In genomic region chr9:37655961-37656360, GRCm38 (mm10) we compare ENCODE assay signal across 9 mouse cellular contexts. TPM values are rescaled to one million over a fixed set of nuclear protein-coding genes. Genes with fewer than 3 reads are reported as not detected.
DNase-seq lines count a peak whose midpoint lies in the region; ATAC-seq lines count a peak whose summit lies in the region.
"Had no signal": no experiment of that assay in that cellular context is flagged by ENCODE, and none has a peak within 500 bp of the region (broad histone marks: within the 10 kb centered on the region; RNA-seq: fewer than 3 reads in every experiment).

No protein-coding gene starts in this region.

- peaks cover 2% of the 10 kb centered on the region; the same call in 1 of the 2 replicates for H3K4me1 ChIP-seq in lung, embryonic 15.5 days
- peaks cover 7% of the 10 kb centered on the region for H3K4me1 ChIP-seq in embryonic facial prominence, embryonic 12.5 days
- peaks cover 10% of the 10 kb centered on the region; the same call in 1 of the 2 replicates for H3K4me1 ChIP-seq in limb, embryonic 12.5 days (replicated peaks)

- peak overlapping the region; percentile 94; the same call in 1 of the 2 replicates for H3K27ac ChIP-seq in lung, embryonic 15.5 days
- no peak overlapping the region for H3K27ac ChIP-seq in embryonic facial prominence, embryonic 12.5 days
- H3K27ac ChIP-seq in limb, embryonic 12.5 days: no peak overlapping the region

- peak overlapping the region; percentile 80; the same call in 1 of the 2 replicates for H3K9ac ChIP-seq in lung, embryonic 15.5 days
- peak overlapping the region; percentile 76 for H3K9ac ChIP-seq in embryonic facial prominence, embryonic 12.5 days
- peak overlapping the region; percentile 73; the same call in 1 of the 2 replicates for H3K9ac ChIP-seq in limb, embryonic 12.5 days (replicated peaks)

- no peak for DNase-seq in lung, postnatal 14 days
- DNase-seq in splenic B cell, adult 2 months (ENCODE audit: low read depth, low spot score): peak; percentile 53
- no peak for DNase-seq in retina, embryonic 14.5 days (ENCODE audit: low spot score)
- DNase-seq in right cerebral cortex, postnatal 36 days (ENCODE audit: low spot score in 2 of 2): no peak
- no peak for DNase-seq in cerebellum, postnatal 36 days

- 50% methylated on average over 8 of the region's 8 CpGs for WGBS in lung, embryonic 15.5 days
- WGBS in embryonic facial prominence, embryonic 12.5 days: 63% methylated on average over 8 of the region's 8 CpGs
- 68% methylated on average over 8 of the region's 8 CpGs for WGBS in limb, embryonic 12.5 days

- H3K4me3 ChIP-seq in lung, embryonic 15.5 days: peak overlapping the region; percentile 80
- peak overlapping the region; percentile 71 for H3K4me3 ChIP-seq in embryonic facial prominence, embryonic 12.5 days
- peak overlapping the region; percentile 72 for H3K4me3 ChIP-seq in limb, embryonic 12.5 days (replicated peaks)

- peak overlapping the region; percentile 60 for H3K4me2 ChIP-seq in lung, embryonic 15.5 days
- H3K4me2 ChIP-seq in embryonic facial prominence, embryonic 12.5 days (replicated peaks): peak overlapping the region; percentile 80
- peak overlapping the region; percentile 68 for H3K4me2 ChIP-seq in limb, embryonic 12.5 days

- no peak for ATAC-seq in lung, embryonic 15.5 days (ENCODE audit: borderline replicate concordance, extremely low read depth, low FRiP score, low TSS enrichment)
- ATAC-seq in embryonic facial prominence, embryonic 12.5 days (ENCODE audit: insufficient number of reproducible peaks, insufficient read depth, low FRiP score, low TSS enrichment): no peak
- ATAC-seq in limb, embryonic 12.5 days (ENCODE audit: insufficient number of reproducible peaks, insufficient read depth, low FRiP score, low TSS enrichment, low read depth): no peak

- H3K36me3 ChIP-seq in lung, embryonic 15.5 days: peaks cover 34% of the 10 kb centered on the region
- peaks cover 31% of the 10 kb centered on the region for H3K36me3 ChIP-seq in embryonic facial prominence, embryonic 12.5 days
- H3K36me3 ChIP-seq in limb, embryonic 12.5 days: peaks cover 35% of the 10 kb centered on the region
- peaks cover 4% of the 10 kb centered on the region; the same call in 1 of the 2 replicates for H3K36me3 ChIP-seq in splenic B cell, adult 2 months (ENCODE audit: control insufficient read depth, insufficient read depth, low read length, poor library complexity, severe bottlenecking)

- H3K9me3 ChIP-seq in lung, embryonic 15.5 days: no peaks in the 10 kb centered on the region
- H3K9me3 ChIP-seq in embryonic facial prominence, embryonic 12.5 days: no peaks in the 10 kb centered on the region
- no peaks in the 10 kb centered on the region for H3K9me3 ChIP-seq in limb, embryonic 12.5 days

- H3K27me3 ChIP-seq in lung, embryonic 15.5 days: no peaks in the 10 kb centered on the region
- no peaks in the 10 kb centered on the region for H3K27me3 ChIP-seq in embryonic facial prominence, embryonic 12.5 days
- no peaks in the 10 kb centered on the region for H3K27me3 ChIP-seq in limb, embryonic 12.5 days
- H3K27me3 ChIP-seq in splenic B cell, adult 2 months (ENCODE audit: control insufficient read depth, insufficient read depth, low read length, poor library complexity, severe bottlenecking): no peaks in the 10 kb centered on the region

RNA-seq across cellular contexts. Expression of gene Tbrg1, which starts 1.2 kb away (rescaled TPM):
- polyA plus RNA-seq in lung, embryonic 15.5 days (2015; fragmentation: Nextera tagmentation; extraction: Ambion mirVana): 128 and 134 TPM in 2 replicates
- polyA plus RNA-seq in embryonic facial prominence, embryonic 12.5 days (2016; fragmentation: Nextera tagmentation; extraction: Ambion mirVana): 154 and 157 TPM in 2 replicates
- 138 and 145 TPM in 2 replicates for polyA plus RNA-seq in limb, embryonic 12.5 days (2016; fragmentation: Nextera tagmentation; extraction: Ambion mirVana)

RNA-seq across cellular contexts. Expression of gene Panx3, which starts 13.1 kb away (rescaled TPM):
- polyA plus RNA-seq in lung, embryonic 15.5 days (2015; fragmentation: Nextera tagmentation; extraction: Ambion mirVana): 0.07 TPM in 1 of 2 replicates, not detected in the other
- 2.4 and 2.6 TPM in 2 replicates for polyA plus RNA-seq in embryonic facial prominence, embryonic 12.5 days (2016; fragmentation: Nextera tagmentation; extraction: Ambion mirVana)
- polyA plus RNA-seq in limb, embryonic 12.5 days (2016; fragmentation: Nextera tagmentation; extraction: Ambion mirVana): 0.61 and 4.9 TPM in 2 replicates
- polyA plus RNA-seq: gonadal fat pad, adult 2 months had no signal

RNA-seq across cellular contexts. Expression of gene Spa17, which starts 42.4 kb away (rescaled TPM):
- 8.2 and 8.4 TPM in 2 replicates for polyA plus RNA-seq in lung, embryonic 15.5 days (2015; fragmentation: Nextera tagmentation; extraction: Ambion mirVana)
- 8.3 and 10.0 TPM in 2 replicates for polyA plus RNA-seq in embryonic facial prominence, embryonic 12.5 days (2016; fragmentation: Nextera tagmentation; extraction: Ambion mirVana)
- polyA plus RNA-seq in limb, embryonic 12.5 days (2016; fragmentation: Nextera tagmentation; extraction: Ambion mirVana): 6.0 and 6.1 TPM in 2 replicates
